Mouse (Mus musculus): ENCODE results near the gene Rimbp2. TPM values are rescaled to one million over a fixed set of nuclear protein-coding genes. Genes with fewer than 3 reads are reported as not detected.

The Rimbp2 gene
- polyA plus RNA-seq, 1 experiment from 2014 or later = not detected

- Histone ChIP-seq H3K4me1 (ENCODE audit: insufficient read depth) (no peaks in the 10 kb centered on the region), H3K27ac (ENCODE audit: low read depth) (no peak overlapping the region), H3K4me2 (ENCODE audit: low read depth, low read length) (no peak overlapping the region), H3K27me3 (ENCODE audit: insufficient read depth, low read length) (no peaks in the 10 kb centered on the region), H3K4me3 (ENCODE audit: low read depth, low read length) (no peak overlapping the region), H3K36me3 (replicated peaks; ENCODE audit: insufficient read depth, low read length) (no peaks in the 10 kb centered on the region), H3K9ac (replicated peaks) (no peak overlapping the region), H3K9me3 (ENCODE audit: low read length) (no peaks in the 10 kb centered on the region)
- TF ChIP-seq CTCF (IDR thresholded peaks at IDR 0.05; ENCODE audit: low read depth) = peak; percentile 54
- no peak for TF ChIP-seq EP300 (IDR thresholded peaks at IDR 0.05; ENCODE audit: low read depth)
- WGBS (ENCODE audit: insufficient replicate concordance) = 53% methylated on average over 5 of the region's 5 CpGs
- no peak for ATAC-seq
- DNase-seq = no peak
Measured at GRCm38 (mm10) chr5:128809406-128809805, 143.9 kb downstream of the Rimbp2 start.

GRCm38 (mm10) chr5:128808547-128809182 lies 144.6 kb downstream of the Rimbp2 start:
- Histone ChIP-seq H3K4me2 (ENCODE audit: low read depth, low read length) (no peak overlapping the region), H3K36me3 (replicated peaks; ENCODE audit: insufficient read depth, low read length) (no peaks in the 10 kb centered on the region), H3K4me3 (ENCODE audit: low read depth, low read length) (no peak overlapping the region), H3K9ac (replicated peaks) (no peak overlapping the region), H3K9me3 (ENCODE audit: low read length) (no peaks in the 10 kb centered on the region), H3K4me1 (ENCODE audit: insufficient read depth) (no peaks in the 10 kb centered on the region), H3K27ac (ENCODE audit: low read depth) (no peak overlapping the region), H3K27me3 (ENCODE audit: insufficient read depth, low read length) (no peaks in the 10 kb centered on the region)
- 52% methylated on average over 9 of the region's 9 CpGs for WGBS (ENCODE audit: insufficient replicate concordance)
- peak; percentile 23 for DNase-seq
- no peak for ATAC-seq
- TF ChIP-seq EP300 (IDR thresholded peaks at IDR 0.05; ENCODE audit: low read depth) = no peak
- peak; percentile 25; the same call in 1 of the 2 replicates for TF ChIP-seq CTCF (IDR thresholded peaks at IDR 0.05; ENCODE audit: low read depth)

GRCm38 (mm10) chr5:128807408-128807807 lies 145.9 kb downstream of the Rimbp2 start:
- Histone ChIP-seq H3K4me1 (ENCODE audit: insufficient read depth) (no peaks in the 10 kb centered on the region), H3K4me2 (ENCODE audit: low read depth, low read length) (no peak overlapping the region), H3K36me3 (replicated peaks; ENCODE audit: insufficient read depth, low read length) (no peaks in the 10 kb centered on the region), H3K9me3 (ENCODE audit: low read length) (no peaks in the 10 kb centered on the region), H3K27ac (ENCODE audit: low read depth) (no peak overlapping the region), H3K27me3 (ENCODE audit: insufficient read depth, low read length) (no peaks in the 10 kb centered on the region), H3K4me3 (ENCODE audit: low read depth, low read length) (no peak overlapping the region), H3K9ac (replicated peaks) (no peak overlapping the region)
- no peak for TF ChIP-seq EP300 (IDR thresholded peaks at IDR 0.05; ENCODE audit: low read depth)
- no peak for TF ChIP-seq CTCF (IDR thresholded peaks at IDR 0.05; ENCODE audit: low read depth)
- WGBS (ENCODE audit: insufficient replicate concordance) = 81% methylated on average over 9 of the region's 9 CpGs
- no peak for DNase-seq
- no peak for ATAC-seq

- ATAC-seq = no peak
- Histone ChIP-seq H3K4me2 (ENCODE audit: low read depth, low read length) (no peak overlapping the region), H3K9ac (replicated peaks) (no peak overlapping the region), H3K9me3 (ENCODE audit: low read length) (no peaks in the 10 kb centered on the region), H3K36me3 (replicated peaks; ENCODE audit: insufficient read depth, low read length) (no peaks in the 10 kb centered on the region), H3K4me3 (ENCODE audit: low read depth, low read length) (no peak overlapping the region), H3K27me3 (ENCODE audit: insufficient read depth, low read length) (no peaks in the 10 kb centered on the region), H3K4me1 (ENCODE audit: insufficient read depth) (no peaks in the 10 kb centered on the region), H3K27ac (ENCODE audit: low read depth) (no peak overlapping the region)
- no peak for TF ChIP-seq CTCF (IDR thresholded peaks at IDR 0.05; ENCODE audit: low read depth)
- DNase-seq = no peak
- WGBS (ENCODE audit: insufficient replicate concordance) = 81% methylated on average over 13 of the region's 13 CpGs
Measured at GRCm38 (mm10) chr5:128806296-128806998, 146.8 kb downstream of the Rimbp2 start.

GRCm38 (mm10) chr5:128805092-128805491 lies 148.2 kb downstream of the Rimbp2 start:
- Histone ChIP-seq H3K4me3 (ENCODE audit: low read depth, low read length) (no peak overlapping the region), H3K9ac (replicated peaks) (no peak overlapping the region), H3K27ac (ENCODE audit: low read depth) (no peak overlapping the region), H3K9me3 (ENCODE audit: low read length) (no peaks in the 10 kb centered on the region), H3K36me3 (replicated peaks; ENCODE audit: insufficient read depth, low read length) (no peaks in the 10 kb centered on the region), H3K4me1 (ENCODE audit: insufficient read depth) (no peaks in the 10 kb centered on the region), H3K27me3 (ENCODE audit: insufficient read depth, low read length) (no peaks in the 10 kb centered on the region), H3K4me2 (ENCODE audit: low read depth, low read length) (no peak overlapping the region)
- DNase-seq (no peak), ATAC-seq (no peak)
- TF ChIP-seq EP300 (IDR thresholded peaks at IDR 0.05; ENCODE audit: low read depth) = no peak
- no peak for TF ChIP-seq CTCF (IDR thresholded peaks at IDR 0.05; ENCODE audit: low read depth)
- 68% methylated on average over 2 of the region's 2 CpGs for WGBS (ENCODE audit: insufficient replicate concordance)

- WGBS (ENCODE audit: insufficient replicate concordance) = 84% methylated on average over 5 of the region's 5 CpGs
- no peak for ATAC-seq
Measured at GRCm38 (mm10) chr5:128800592-128800991, 152.7 kb downstream of the Rimbp2 start.

More at GRCm38 (mm10) chr5:128800592-128800991, 152.7 kb downstream of the Rimbp2 start:
- no peak overlapping the region for H3K4me2 ChIP-seq (ENCODE audit: low read depth, low read length)
- no peaks in the 10 kb centered on the region for H3K36me3 ChIP-seq (replicated peaks; ENCODE audit: insufficient read depth, low read length)
- H3K27ac ChIP-seq (ENCODE audit: low read depth) = no peak overlapping the region
- no peak overlapping the region for H3K4me3 ChIP-seq (ENCODE audit: low read depth, low read length)
- H3K9me3 ChIP-seq (ENCODE audit: low read length) = no peaks in the 10 kb centered on the region; the same call in 1 of the 2 replicates
- TF ChIP-seq EP300 (IDR thresholded peaks at IDR 0.05; ENCODE audit: low read depth) = no peak
- TF ChIP-seq CTCF (IDR thresholded peaks at IDR 0.05; ENCODE audit: low read depth) = no peak
- no peak overlapping the region for H3K9ac ChIP-seq (replicated peaks)
- H3K27me3 ChIP-seq (ENCODE audit: insufficient read depth, low read length) = no peaks in the 10 kb centered on the region
- DNase-seq = no peak
- no peaks in the 10 kb centered on the region for H3K4me1 ChIP-seq (ENCODE audit: insufficient read depth)

Data from liver, postnatal 0 days (tissue).